Mouse (Mus musculus): ENCODE results near the gene Gm42688. TPM values are rescaled to one million over a fixed set of nuclear protein-coding genes. Genes with fewer than 3 reads are reported as not detected.

Gm42688 gene
- polyA plus RNA-seq, 1 experiment from 2014 or later, result 4.9 TPM

- Histone ChIP-seq H3K4me3 (replicated peaks; ENCODE audit: low read length) (peak overlapping the region; percentile 85), H3K4me1 (replicated peaks; ENCODE audit: control insufficient read depth, insufficient read depth, low read length) (peaks cover 21% of the 10 kb centered on the region), H3K9me3 (ENCODE audit: control insufficient read depth, low read length) (no peaks in the 10 kb centered on the region), H3K36me3 (ENCODE audit: control insufficient read depth, insufficient read depth) (peaks cover 8% of the 10 kb centered on the region), H3K9ac (replicated peaks; ENCODE audit: low read depth, low read length) (peak overlapping the region; percentile 88), H3K4me2 (ENCODE audit: low read length) (peak overlapping the region; percentile 84), H3K27ac (ENCODE audit: low read length) (peak overlapping the region; percentile 94), H3K27me3 (replicated peaks; ENCODE audit: control insufficient read depth, insufficient read depth, low read length) (peaks cover 40% of the 10 kb centered on the region)
- peak; percentile 94 for ATAC-seq
- WGBS, result 0% methylated on average over 46 of the region's 46 CpGs
Measured at GRCm38 (mm10) chr6:83078324-83078858, 23.0 kb upstream of the Gm42688 start.

- no peak overlapping the region for H3K27ac ChIP-seq (ENCODE audit: low read length)
- H3K9me3 ChIP-seq (ENCODE audit: control insufficient read depth, low read length), result no peaks in the 10 kb centered on the region
- 95% methylated on average over 5 of the region's 5 CpGs for WGBS
- H3K9ac ChIP-seq (replicated peaks; ENCODE audit: low read depth, low read length), result no peak overlapping the region
- H3K4me2 ChIP-seq (ENCODE audit: low read length), result no peak overlapping the region
- no peak for ATAC-seq
- peaks cover 8% of the 10 kb centered on the region for H3K36me3 ChIP-seq (ENCODE audit: control insufficient read depth, insufficient read depth)
- no peak overlapping the region for H3K4me3 ChIP-seq (replicated peaks; ENCODE audit: low read length)
- H3K4me1 ChIP-seq (replicated peaks; ENCODE audit: control insufficient read depth, insufficient read depth, low read length), result peaks cover 21% of the 10 kb centered on the region
- peaks cover 39% of the 10 kb centered on the region for H3K27me3 ChIP-seq (replicated peaks; ENCODE audit: control insufficient read depth, insufficient read depth, low read length)
Measured at GRCm38 (mm10) chr6:83080210-83080609, 21.2 kb upstream of the Gm42688 start.

DNA sequence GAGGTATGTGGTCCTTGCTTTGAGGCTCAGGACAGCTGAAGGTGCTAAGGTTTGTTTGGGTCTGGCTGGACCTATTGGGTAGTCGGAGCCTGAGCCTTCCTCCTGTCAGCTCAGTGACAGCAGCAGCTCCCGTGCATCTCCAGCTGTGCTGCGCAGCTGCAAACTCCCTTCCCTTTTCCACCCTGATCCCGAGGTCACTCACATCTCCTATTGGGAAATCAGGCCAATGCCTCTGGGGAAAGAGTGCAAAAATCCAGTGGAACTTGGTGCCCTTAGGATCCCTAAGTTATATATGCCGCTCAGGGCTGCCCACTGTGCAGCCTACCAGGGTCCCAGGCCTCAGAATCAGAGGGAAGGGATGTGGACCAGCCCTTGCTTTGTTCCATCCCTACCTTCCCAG is 17.9 kb upstream of the Gm42688 start:
- Histone ChIP-seq H3K4me3 (replicated peaks; ENCODE audit: low read length) (no peak overlapping the region), H3K27me3 (replicated peaks; ENCODE audit: control insufficient read depth, insufficient read depth, low read length) (peaks cover 48% of the 10 kb centered on the region), H3K9ac (replicated peaks; ENCODE audit: low read depth, low read length) (no peak overlapping the region), H3K4me1 (replicated peaks; ENCODE audit: control insufficient read depth, insufficient read depth, low read length) (peaks cover 14% of the 10 kb centered on the region), H3K27ac (ENCODE audit: low read length) (no peak overlapping the region), H3K36me3 (ENCODE audit: control insufficient read depth, insufficient read depth) (peaks cover 8% of the 10 kb centered on the region), H3K9me3 (ENCODE audit: control insufficient read depth, low read length) (no peaks in the 10 kb centered on the region), H3K4me2 (ENCODE audit: low read length) (no peak overlapping the region)
- ATAC-seq, result no peak
- 6% methylated on average over 5 of the region's 5 CpGs for WGBS

DNA sequence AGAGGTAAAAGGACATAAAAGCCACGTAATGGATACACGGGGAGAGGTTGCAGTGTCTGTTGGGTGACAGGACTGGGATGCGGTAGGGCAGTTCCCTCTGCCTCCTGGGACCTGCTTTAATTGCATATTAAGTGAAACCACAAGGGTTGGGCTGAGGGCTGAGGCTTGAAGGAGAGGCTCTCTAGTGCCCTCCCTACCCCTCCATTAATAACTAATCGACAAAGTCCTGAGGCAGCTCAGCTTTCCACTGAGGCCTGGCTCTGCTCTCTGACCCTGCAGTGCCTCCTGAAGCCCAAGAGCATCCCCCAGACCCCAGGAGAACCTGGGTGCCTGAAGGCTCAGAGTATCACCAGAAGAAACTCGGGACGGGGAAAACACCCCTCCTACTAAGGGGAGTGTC is 16.9 kb upstream of the Gm42688 start:
- Histone ChIP-seq H3K27me3 (replicated peaks; ENCODE audit: control insufficient read depth, insufficient read depth, low read length) (peaks cover 56% of the 10 kb centered on the region), H3K27ac (ENCODE audit: low read length) (no peak overlapping the region), H3K36me3 (ENCODE audit: control insufficient read depth, insufficient read depth) (peaks cover 8% of the 10 kb centered on the region), H3K4me1 (replicated peaks; ENCODE audit: control insufficient read depth, insufficient read depth, low read length) (peaks cover 7% of the 10 kb centered on the region), H3K4me2 (ENCODE audit: low read length) (no peak overlapping the region), H3K4me3 (replicated peaks; ENCODE audit: low read length) (no peak overlapping the region), H3K9ac (replicated peaks; ENCODE audit: low read depth, low read length) (no peak overlapping the region), H3K9me3 (ENCODE audit: control insufficient read depth, low read length) (no peaks in the 10 kb centered on the region)
- WGBS, result 2% methylated on average over 6 of the region's 6 CpGs
- no peak for ATAC-seq

DNA sequence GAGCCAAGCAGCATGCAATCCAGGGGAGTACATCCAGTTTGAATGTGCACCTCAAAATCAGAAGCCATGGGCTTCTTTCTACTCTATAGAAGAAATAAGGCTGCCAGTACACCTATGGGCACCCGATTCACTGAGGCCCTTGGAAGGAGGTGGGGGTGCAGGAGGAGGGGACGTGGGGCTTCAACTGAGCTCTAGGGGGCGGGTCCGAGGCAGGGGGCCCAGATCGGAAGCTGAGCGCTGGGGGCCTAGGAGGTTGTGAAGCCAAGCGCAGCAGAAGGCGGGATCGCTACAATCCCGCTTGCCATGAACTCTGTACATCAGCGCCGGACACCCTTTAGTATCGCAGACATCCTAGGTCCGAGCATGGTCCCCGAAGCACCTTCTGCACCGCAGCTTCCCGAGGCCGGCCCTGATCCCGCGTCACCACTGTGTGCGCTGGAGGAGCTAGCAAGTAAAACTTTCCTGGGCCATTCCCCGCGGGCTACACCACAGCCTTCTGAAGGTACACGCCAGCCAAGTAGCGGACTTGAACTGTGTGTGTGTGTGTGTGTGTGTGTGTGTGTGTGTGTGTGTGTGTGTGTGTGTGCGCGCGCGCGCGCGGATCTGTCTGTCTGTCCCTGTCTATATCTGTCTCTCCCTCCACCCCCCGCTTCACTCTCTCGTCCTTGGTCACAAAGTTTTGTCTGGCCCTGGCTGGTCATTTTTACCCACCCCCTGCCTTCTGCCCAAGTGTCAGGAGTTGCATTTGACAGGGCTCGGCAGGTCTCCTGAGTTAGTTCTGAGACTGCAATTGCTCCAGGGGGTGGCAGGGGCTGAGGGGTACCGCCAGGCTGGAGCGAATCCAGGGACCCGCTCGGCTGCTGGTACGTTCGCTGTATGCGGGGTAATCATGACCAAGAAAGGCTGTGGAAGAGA is 15.0 kb upstream of the Gm42688 start, which contains the start of gene Lbx2:
Gene Lbx2, plus strand, starts transcription at position 247 of the 915 bp plus-strand sequence.
- H3K36me3 ChIP-seq (ENCODE audit: control insufficient read depth, insufficient read depth), result peaks cover 4% of the 10 kb centered on the region
- 3% methylated on average over 41 of the region's 42 CpGs for WGBS
- H3K9ac ChIP-seq (replicated peaks; ENCODE audit: low read depth, low read length), result no peak within 1 kb of the TSS
- no peak within 1 kb of the TSS for H3K4me2 ChIP-seq (ENCODE audit: low read length)
- no peaks in the 10 kb centered on the region for H3K9me3 ChIP-seq (ENCODE audit: control insufficient read depth, low read length)
- ATAC-seq, result no peak
- H3K27ac ChIP-seq (ENCODE audit: low read length), result no peak within 1 kb of the TSS
- peaks cover 65% of the 10 kb centered on the region for H3K27me3 ChIP-seq (replicated peaks; ENCODE audit: control insufficient read depth, insufficient read depth, low read length)
- H3K4me3 ChIP-seq (replicated peaks; ENCODE audit: low read length), result no peak within 1 kb of the TSS
- no peaks in the 10 kb centered on the region; the same call in 1 of the 2 replicates for H3K4me1 ChIP-seq (replicated peaks; ENCODE audit: control insufficient read depth, insufficient read depth, low read length)

DNA sequence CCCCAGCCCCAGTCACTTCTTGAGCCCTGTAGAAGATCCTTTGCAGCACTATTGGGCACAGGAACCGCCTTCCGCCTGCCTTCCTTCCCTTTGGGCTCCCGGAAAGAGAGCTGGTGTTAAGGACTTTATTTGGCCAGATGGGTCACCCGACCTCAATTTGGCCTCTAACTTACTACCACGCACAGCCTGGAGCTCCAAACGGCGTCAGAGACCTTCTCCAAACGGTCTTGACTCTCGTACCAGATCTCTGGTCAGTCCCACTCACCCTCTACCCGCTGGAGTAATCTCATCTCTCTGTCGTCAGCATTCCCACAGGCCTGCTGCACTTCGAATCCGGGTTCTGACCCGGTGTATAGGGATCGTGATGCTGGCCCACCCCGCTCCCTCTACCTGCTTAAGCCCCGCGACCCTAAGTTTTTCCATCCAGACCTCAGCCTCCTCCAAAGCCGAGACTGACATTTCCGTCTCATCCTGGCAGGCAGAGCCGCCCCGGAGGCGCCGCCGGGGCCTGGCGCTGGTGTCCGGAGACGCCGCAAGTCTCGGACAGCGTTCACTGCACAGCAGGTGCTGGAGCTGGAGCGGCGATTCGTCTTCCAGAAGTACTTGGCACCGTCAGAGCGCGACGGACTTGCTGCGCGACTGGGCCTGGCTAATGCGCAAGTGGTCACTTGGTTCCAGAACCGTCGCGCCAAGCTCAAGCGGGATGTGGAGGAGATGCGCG is 14.1 kb upstream of the Gm42688 start:
- Histone ChIP-seq H3K4me2 (ENCODE audit: low read length) (no peak overlapping the region), H3K9me3 (ENCODE audit: control insufficient read depth, low read length) (no peaks in the 10 kb centered on the region), H3K36me3 (ENCODE audit: control insufficient read depth, insufficient read depth) (no peaks in the 10 kb centered on the region; the same call in 1 of the 2 replicates), H3K4me3 (replicated peaks; ENCODE audit: low read length) (no peak overlapping the region), H3K9ac (replicated peaks; ENCODE audit: low read depth, low read length) (no peak overlapping the region), H3K27ac (ENCODE audit: low read length) (no peak overlapping the region), H3K27me3 (replicated peaks; ENCODE audit: control insufficient read depth, insufficient read depth, low read length) (peaks cover 64% of the 10 kb centered on the region), H3K4me1 (replicated peaks; ENCODE audit: control insufficient read depth, insufficient read depth, low read length) (no peaks in the 10 kb centered on the region; the same call in 1 of the 2 replicates)
- WGBS, result under 1% methylated on average over 47 of the region's 47 CpGs
- no peak for ATAC-seq

DNA sequence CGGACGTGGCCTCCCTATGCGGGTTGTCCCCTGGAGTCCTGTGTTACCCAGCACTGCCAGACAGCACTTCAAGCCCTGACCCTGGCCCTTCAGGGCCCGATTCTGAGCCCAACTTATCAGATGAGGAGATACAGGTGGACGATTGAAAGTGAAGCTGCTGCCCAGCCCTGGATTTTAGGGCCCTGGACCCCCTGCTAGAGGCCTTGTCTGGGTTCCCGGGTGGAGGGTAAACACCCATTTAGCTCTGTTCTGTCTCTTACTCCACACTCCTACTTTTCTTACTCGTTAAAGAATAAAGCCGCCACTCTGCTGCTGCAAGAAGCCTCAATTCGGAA is 13.5 kb upstream of the Gm42688 start:
- no peak overlapping the region for H3K4me3 ChIP-seq (replicated peaks; ENCODE audit: low read length)
- H3K4me1 ChIP-seq (replicated peaks; ENCODE audit: control insufficient read depth, insufficient read depth, low read length), result no peaks in the 10 kb centered on the region; the same call in 1 of the 2 replicates
- no peak for ATAC-seq
- peaks cover 59% of the 10 kb centered on the region for H3K27me3 ChIP-seq (replicated peaks; ENCODE audit: control insufficient read depth, insufficient read depth, low read length)
- no peak overlapping the region for H3K9ac ChIP-seq (replicated peaks; ENCODE audit: low read depth, low read length)
- H3K27ac ChIP-seq (ENCODE audit: low read length), result no peak overlapping the region
- H3K9me3 ChIP-seq (ENCODE audit: control insufficient read depth, low read length), result no peaks in the 10 kb centered on the region
- H3K4me2 ChIP-seq (ENCODE audit: low read length), result no peak overlapping the region
- 2% methylated on average over 9 of the region's 9 CpGs for WGBS
- no peaks in the 10 kb centered on the region for H3K36me3 ChIP-seq (ENCODE audit: control insufficient read depth, insufficient read depth)

GRCm38 (mm10) chr6:83092416-83093127 is 8.8 kb upstream of the Gm42688 start:
- no peak overlapping the region for H3K9ac ChIP-seq (replicated peaks; ENCODE audit: low read depth, low read length)
- no peak overlapping the region for H3K27ac ChIP-seq (ENCODE audit: low read length)
- H3K4me3 ChIP-seq (replicated peaks; ENCODE audit: low read length), result no peak overlapping the region
- H3K9me3 ChIP-seq (ENCODE audit: control insufficient read depth, low read length), result no peaks in the 10 kb centered on the region
- no peaks in the 10 kb centered on the region for H3K36me3 ChIP-seq (ENCODE audit: control insufficient read depth, insufficient read depth)
- no peak overlapping the region for H3K4me2 ChIP-seq (ENCODE audit: low read length)
- ATAC-seq, result no peak
- 41% methylated on average over 6 of the region's 6 CpGs for WGBS
- H3K4me1 ChIP-seq (replicated peaks; ENCODE audit: control insufficient read depth, insufficient read depth, low read length), result no peaks in the 10 kb centered on the region; the same call in 1 of the 2 replicates
- H3K27me3 ChIP-seq (replicated peaks; ENCODE audit: control insufficient read depth, insufficient read depth, low read length), result peaks cover 26% of the 10 kb centered on the region

GRCm38 (mm10) chr6:83095968-83096367 is 5.4 kb upstream of the Gm42688 start:
- ATAC-seq, result no peak
- Histone ChIP-seq H3K4me3 (replicated peaks; ENCODE audit: low read length) (no peak overlapping the region), H3K4me2 (ENCODE audit: low read length) (no peak overlapping the region), H3K9me3 (ENCODE audit: control insufficient read depth, low read length) (no peaks in the 10 kb centered on the region), H3K27ac (ENCODE audit: low read length) (no peak overlapping the region), H3K36me3 (ENCODE audit: control insufficient read depth, insufficient read depth) (no peaks in the 10 kb centered on the region), H3K9ac (replicated peaks; ENCODE audit: low read depth, low read length) (no peak overlapping the region), H3K4me1 (replicated peaks; ENCODE audit: control insufficient read depth, insufficient read depth, low read length) (no peaks in the 10 kb centered on the region), H3K27me3 (replicated peaks; ENCODE audit: control insufficient read depth, insufficient read depth, low read length) (peaks cover 9% of the 10 kb centered on the region)
- WGBS, result 49% methylated on average over 6 of the region's 6 CpGs

Data from forebrain, embryonic 16.5 days (tissue).